Mouse (Mus musculus) brain, embryonic 14.5 days (tissue): ENCODE measurements around the gene Dnajb2.

Experiments
- CTCF ChIP-seq: fragments of 200-500 bp; IDR thresholded peaks from 2 replicates; pipeline ENCODE4 v1.5.1; 2012; ENCODE audit warnings: inconsistent platforms, mild to moderate bottlenecking, moderate library complexity, borderline replicate concordance; ENCODE audit not compliant: insufficient read depth, insufficient read length; ENCODE audit errors: extremely low read depth
- POLR2A ChIP-seq: fragments of 200-500 bp; IDR thresholded peaks from 2 replicates; pipeline ENCODE4 v1.6.1; 2012; ENCODE audit warnings: mild to moderate bottlenecking, inconsistent platforms, borderline replicate concordance; ENCODE audit not compliant: poor library complexity, insufficient read depth, insufficient read length, severe bottlenecking; ENCODE audit errors: extremely low read depth

GRCm38 (mm10) chr1:75289376-75289775, 53.2 kb downstream of the Dnajb2 start:
- TF ChIP-seq CTCF, result no peak
- no peak for TF ChIP-seq POLR2A
